Mouse (Mus musculus): ENCODE measurements at regions not wholly inside any gene's neighbourhood (a gene's known extent, or its start where the extent isn't known, plus 50 kb on each side); places are given as distances from the start of the nearest gene placed in this dataset.

DNA sequence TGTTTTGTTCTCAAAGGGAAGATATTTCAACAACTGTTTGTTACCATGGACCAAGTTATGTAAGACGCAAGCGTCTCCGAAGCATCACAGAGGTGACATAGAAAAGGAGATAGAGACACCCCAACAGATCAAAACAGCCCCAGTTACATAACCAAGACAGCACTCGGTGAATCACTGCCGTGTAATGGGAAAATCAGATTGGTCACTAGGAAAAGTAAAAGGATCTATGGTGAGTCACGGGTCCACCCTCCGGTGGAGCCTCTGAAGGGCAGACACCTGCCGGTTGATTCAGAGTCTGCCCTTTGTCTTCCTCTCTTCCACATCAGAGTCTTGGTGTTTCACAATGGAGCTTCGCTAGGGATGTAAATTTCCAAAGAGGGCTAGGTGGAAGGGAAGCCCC, 62.9 kb upstream of the Odc1 start:
- no peak for DNase-seq

DNA sequence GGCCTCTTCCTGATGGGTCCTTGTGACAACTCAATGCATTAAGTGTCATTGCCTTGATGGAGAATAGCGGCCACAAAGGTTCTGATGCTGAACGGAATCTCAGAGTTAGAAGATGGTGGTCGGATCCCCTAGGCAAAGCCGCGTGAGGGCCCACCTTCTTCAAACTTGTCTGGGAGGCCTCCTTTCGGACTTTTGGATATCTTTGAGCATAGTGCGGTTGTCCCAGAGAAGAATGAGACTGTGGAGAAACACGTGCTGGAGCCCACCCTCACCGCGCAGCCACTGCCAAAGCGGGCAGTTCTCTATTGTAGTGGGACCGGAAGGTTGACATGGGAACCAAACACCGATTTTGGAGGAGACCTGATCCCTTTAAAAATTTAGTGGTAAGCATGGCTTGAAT, 62.4 kb upstream of the Odc1 start:
- no peak for DNase-seq

DNA sequence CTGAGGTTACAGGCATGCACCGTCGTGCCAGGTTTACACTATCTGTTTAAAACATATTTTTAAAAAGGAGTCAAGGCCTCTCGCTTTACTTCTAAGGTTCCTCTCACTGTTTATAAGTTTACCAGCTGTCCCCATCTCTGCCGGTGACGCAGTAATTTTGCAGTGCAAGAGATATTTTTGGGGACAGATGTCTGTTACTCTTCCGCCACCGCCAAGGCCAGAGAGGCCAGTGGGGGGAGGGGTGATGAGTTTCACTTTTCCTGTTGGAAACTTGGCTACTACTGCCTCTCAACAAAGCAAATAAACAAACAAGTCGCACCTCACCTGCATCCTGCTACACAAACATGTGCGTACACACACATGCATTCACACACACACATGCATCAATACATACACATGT, 60.1 kb upstream of the Odc1 start:
- peak; percentile 74 to 88 for DNase-seq

DNA sequence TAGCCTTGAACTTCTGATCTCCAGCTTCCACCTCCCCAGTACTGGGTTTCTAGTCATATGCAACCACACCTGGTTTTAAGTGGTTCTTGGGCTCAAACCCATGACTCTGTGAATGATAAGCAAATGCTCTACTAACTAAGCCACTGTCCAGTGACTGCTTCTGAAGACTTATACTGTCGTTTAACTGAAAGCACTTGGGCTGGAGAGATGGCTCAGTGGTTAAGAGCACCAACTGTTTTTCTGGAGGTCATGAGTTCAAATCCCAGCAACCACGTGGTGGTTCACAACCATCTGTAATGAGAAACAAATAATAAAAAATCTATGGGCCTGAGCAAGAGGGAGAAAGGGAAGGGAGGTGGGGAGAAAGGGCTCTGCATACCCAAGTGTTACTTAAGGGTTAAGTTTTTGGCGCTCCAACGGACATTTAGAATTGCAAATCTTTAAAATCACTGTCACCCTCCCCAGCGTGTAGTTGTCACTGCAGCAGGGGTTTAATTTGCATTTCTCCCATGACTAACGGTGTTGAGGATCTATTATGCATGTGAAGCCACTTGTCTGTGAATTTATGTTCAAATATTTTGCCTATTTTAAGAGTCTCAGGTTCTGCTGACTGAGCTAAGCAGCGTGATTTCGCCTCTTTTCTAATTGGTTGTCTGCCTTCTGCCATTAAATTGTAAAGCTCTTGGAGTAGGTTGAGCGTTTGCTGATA, 58.4 kb upstream of the Odc1 start:
- DNase-seq = no peak

DNA sequence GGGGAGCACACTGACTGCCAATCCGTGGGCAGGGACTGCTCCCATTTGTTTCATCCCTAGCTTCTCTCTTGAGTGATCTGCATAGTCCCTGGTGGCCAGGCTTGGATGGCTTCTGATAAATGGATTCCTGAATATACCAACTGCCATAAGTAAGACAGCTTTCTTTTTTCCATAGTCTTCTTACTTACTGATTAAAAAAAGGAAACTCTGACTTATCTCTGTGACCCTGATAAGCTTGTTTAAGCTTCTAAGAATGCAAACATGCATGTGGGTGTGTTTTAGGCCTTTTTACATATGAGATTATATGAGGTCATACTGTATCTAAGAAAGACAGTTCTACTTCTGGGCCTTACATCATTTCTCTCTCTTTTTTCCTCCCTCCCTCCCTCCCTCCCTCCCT, 57.3 kb upstream of the Odc1 start:
- no peak for DNase-seq

DNA sequence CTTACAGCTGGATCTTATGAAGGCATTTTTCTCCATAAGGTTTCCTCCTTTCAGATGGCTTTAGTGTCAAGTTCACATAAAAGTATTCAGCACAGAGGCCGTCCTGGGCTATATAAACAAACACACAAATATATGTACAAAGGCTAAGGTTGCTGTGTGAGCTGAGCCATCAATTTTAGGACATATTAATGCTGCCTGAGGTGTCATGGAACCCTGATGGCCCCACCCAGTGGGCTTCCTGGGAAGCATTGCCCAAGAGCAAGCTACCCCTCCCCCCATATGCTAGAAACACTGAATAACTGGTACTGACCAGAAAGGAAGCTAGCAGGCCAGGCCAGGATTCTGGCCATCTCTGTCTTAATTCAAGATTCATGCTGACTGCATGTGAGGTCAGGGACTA, 56.4 kb upstream of the Odc1 start:
- DNase-seq = no peak

DNA sequence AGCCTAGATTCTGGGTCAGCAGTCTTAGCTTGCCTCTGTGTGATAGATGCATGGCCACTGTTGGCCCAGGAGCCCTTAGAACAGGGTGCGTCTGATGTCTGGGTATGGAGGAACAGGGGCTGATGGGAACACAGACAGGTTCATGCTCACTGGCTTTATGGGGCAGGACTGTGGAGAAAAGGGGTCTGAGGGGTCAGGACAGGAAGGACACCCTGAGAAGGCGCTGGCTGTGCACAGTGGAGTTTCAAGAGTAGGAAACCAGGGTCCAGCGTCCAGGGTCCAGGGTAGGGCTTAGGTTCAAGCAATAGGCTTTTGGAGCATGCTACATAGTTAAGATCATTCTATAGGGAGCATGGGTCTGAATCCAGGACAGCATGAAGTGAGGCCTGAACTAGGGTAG, 54.6 kb upstream of the Odc1 start:
- DNase-seq = no peak

DNA sequence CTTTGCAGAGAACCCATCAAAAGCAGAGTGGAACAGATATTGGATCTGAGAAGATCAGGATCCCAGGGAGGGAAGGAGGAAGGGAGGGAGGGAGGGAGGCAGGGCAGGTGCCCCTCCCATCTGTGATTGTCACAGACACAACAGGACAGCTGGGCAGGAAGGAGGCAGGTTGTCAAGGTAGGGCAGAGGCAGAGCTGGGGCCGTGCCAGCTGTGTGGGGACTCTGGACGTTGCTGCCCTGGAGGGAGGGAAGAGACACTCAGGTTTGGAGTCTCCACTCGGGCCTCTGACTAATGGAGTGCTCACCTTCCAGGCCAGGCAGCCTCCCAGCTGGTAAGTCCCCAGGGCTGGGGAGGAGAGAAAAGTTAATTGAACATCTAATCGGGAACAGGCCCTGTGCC, 52.0 kb upstream of the Odc1 start:
- DNase-seq = no peak

DNA sequence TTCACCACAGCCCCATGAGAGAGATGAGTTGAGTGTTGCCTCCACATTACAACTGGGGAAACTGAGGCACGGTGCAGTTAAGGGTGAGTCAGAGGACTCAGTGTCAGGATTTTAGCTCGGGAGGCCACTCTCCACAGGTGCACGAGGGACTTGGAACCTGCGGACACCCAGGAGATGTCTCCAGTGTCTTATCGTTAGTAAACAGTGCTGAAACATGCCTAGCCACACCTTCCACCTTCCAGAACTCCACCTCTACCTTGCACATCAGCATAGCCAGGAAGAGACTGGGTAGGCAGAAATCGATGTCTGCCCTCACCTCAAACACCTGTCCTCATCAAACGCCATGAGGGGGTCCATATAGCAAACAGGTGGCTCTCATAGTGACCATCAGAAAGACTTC, 51.5 kb upstream of the Odc1 start:
- no peak for DNase-seq

DNA sequence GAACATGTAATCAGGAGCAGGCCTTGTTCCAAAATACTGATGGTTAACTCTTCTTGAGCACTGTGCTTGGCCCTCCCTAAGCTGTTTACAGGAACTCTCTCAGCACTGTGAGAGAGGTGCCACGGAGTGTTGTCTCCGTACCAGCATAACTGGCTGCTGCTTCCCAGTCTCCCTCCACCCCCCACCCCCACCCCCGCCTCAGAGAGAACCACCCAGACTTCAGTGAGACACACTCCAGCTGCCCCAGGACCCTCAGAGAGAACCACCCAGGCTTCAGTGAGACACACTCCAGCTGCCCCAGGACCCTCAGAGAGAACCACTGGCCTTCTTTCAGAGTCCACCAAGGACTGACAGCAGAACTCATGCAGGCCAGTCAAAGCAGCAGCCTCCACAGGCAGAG, 50.8 kb upstream of the Odc1 start:
- DNase-seq = no peak
